Mouse (Mus musculus) urinary bladder, postnatal 4 days (tissue): ENCODE data around the gene Khdc1b.
"Not testable (repeated sequence)": the region's sequence is repeated elsewhere in the genome, so short reads cannot be mapped to it uniquely, and the experiment has no call there.

Experiments
- DNase-seq, 2 experiments: peaks; one replicate each; pipeline ENCODE4 v3.0.0; 2021 to 2022; ENCODE audit warnings: low spot score in 2 of 2

The Khdc1b gene

DNA sequence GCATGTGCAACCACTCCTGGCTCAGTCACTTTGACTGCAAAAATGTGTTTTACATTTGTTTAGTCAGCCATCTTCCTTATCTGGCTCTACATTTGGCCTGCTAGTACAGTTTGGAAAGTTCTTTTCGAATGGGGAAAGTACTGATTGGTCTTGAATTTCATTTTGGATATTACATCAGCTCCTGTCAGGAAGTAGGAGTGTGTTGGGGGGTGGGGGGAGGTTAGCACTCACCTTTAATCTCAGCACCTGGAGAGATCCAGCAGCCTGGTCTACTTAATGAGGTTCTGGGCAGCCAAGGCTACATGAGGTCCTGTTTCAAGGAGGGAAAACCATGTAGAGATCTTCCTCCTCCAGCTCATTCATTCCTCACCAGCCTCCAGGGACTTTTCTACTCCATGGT lies at the start of gene Khdc1b:
Gene Khdc1b, plus strand, starts transcription at position 301 of the 400 bp plus-strand sequence.
- DNase-seq = no peak

DNA sequence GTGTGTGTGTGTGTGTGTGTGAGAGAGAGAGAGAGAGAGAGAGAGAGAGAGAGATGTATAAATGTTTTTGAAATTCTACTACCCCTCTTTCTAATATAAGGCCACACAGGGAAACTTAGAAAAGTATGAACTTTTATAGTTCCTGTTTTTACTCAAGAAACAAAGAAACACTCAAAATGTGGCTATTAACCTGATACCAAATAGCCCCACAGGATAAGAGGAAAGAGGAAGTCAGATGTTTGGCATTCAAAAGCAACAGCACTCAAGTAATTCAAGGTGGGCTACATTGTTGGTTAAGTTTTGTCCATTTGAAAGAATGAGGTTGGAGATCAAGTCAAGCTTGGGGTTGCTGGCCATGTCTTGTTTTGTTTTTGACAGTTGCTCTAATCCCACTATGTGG lies 47.5 kb upstream of the Khdc1b start:
- DNase-seq = no peak

DNA sequence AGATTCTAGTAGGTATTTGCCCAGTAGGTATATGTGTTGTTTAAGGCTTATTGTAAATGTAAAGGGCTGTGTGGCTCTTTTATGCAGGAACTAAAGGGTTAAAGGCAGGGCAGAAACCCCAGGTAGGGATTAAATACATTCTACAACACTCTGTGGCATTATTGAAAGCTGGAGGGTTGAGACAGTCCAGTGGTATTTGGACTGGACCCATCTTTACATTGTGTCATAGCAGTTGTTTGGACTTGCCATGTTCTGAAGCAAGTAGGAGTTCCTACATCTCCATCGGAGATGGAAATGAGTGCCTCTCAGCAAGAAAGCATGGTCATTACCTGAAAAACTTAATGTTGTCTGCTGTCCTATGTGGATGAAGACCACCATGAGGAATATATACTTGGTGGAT lies 42.6 kb upstream of the Khdc1b start:
- DNase-seq = no peak

DNA sequence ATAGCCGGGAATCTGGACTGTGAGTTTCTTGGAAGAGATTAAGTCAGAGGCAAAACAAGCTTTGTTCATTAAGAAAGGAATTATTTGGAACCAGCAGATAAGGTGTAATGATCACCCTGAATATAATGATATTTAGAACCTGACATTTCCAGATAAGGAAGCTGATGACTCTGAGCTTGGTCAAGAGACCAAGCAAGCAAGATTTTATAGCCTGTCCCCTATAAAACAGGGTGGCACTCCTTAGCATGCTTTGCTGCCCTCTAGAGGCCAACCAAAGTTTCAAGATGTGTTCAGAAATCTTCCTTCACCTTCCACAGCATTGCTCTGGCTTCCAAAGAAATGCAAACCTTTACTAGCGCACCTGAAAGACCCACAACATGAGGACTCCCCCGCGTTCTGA lies 39.1 kb upstream of the Khdc1b start:
- no peak for DNase-seq

DNA sequence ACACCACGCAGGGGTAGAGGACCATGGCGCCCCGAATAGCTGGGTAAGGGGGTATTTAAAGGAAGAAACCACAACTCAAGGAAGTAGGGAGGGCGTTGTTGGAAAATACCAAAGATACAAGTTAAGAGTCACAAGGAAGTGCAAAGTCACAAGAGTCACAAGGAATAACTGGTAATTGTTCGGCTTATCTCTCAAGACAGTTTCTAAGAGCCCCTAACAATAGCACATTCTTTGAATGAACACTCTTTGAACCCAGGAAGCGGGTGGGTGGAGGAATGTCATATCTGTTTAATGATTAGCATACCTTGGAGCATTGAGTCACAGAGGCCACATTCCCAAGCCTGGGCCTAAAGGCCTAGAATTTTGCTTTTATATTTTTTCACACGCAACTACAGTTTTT lies 38.6 kb upstream of the Khdc1b start:
- not testable (repeated sequence) for DNase-seq

- DNase-seq = no peak
Observed at GRCm38 (mm10) chr1:21349341-21349740, 34.0 kb upstream of the Khdc1b start, which contains the start of gene Khdc1a. TSS of gene Khdc1a (plus strand) at chr1:21349641.

DNA sequence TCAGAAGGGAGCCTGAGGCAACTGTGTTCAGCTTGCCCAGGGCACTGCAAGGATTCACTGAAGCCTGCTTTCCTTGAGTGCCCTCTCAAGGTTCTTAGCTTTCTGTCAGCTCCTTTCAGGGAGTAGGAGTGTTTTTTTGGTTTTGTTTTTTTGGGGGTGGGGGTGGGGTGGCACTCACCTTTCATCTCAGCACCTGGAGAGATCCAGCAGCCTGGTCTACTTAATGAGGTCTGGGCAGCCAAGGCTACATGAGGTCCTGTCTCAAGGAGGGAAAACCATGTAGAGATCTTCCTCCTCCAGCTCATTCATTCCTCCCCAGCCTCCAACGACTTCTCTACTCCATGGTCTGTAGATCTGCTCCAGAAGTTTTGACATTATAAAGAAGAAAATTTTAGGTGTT lies 15.3 kb upstream of the Khdc1b start, which contains the start of gene Khdc1c:
Gene Khdc1c, plus strand, starts transcription at position 301 of the 400 bp plus-strand sequence.
- DNase-seq = not testable (repeated sequence)

DNA sequence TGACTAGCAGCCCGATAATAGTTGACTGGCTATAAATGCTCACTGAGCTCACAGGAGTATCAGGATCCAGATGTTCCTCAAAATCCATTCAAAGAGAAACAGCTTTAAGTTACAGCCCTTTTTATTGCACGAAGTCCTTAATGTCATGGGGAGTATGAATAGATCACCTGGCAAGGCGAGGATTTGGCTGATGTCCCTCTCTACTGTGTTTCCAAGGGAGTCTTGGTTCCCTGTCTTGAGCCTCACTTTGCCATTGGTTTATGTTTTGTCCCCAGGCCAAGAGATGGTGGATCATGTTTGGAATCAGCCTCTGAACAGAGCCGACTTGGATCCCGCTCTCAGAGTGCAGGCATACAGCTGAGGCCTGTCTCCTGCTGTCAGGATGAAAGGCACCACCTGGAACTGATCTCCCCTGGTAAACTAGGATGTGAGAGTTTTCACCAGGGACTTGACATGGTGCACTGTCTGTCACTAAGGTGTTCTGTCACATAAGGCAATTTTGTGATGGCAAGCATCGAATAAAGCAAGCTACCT lies 7.8 kb downstream of the Khdc1b start:
- DNase-seq = no peak

DNA sequence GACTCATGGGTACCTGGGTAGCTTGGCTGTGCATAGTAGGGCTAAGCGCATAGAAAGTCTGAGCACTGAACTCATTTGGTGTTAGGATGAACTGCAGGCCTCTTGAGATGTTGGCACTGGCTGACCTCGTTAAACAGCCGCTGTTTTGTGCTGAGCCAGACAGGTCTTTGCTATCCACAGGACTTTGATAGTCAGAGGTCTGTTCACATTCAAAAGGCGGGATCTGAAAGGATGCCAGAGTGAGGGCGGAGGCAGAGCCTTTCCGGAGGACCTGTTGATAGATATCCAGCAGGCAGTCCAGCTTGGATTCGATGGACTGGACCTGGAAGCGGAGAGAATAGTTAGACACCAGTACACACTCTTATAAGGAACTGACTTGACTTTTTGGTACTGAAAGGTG lies 19.4 kb downstream of the Khdc1b start:
- no peak for DNase-seq

- DNase-seq = no peak
Observed at GRCm38 (mm10) chr1:21407266-21407665, 23.9 kb downstream of the Khdc1b start.

DNA sequence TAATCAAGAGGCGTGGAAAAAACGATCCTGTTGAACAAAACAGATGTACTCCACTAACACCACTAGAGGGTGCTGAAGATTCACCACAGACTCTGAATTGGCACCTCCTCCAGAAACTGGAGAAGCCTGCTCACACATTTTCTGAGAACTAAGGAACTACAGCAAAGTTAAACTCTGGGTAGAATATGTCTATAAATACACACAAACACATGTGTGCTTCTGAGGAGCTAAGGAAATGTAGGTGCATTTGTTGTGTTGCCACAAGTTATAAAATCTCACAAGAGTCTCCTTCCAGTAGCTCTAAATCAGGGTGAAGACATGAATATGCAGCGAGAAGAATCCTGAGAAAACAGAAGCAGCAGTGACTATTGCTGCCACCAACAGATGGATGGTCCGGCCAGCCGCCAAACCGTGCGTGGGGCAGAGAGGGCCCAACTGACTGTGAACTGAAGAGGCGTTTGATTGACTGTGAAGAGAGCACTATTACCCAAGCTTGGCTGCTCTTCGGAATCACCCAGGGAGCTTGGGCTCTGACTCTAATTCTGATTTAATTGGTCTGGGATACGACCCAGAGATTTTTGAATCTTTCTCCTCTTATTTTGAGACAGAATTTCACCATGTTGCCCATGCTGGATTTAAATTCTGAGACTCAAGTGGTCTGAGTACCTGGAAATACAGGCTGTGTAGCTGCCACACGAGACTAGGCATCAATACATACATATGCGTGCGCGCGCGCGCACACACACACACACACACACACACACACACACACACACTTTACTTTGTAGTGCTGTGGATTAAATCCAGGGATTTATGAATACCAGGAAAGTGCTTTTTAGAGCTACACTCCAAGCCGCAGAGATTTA lies 28.2 kb downstream of the Khdc1b start:
- DNase-seq = no peak

DNA sequence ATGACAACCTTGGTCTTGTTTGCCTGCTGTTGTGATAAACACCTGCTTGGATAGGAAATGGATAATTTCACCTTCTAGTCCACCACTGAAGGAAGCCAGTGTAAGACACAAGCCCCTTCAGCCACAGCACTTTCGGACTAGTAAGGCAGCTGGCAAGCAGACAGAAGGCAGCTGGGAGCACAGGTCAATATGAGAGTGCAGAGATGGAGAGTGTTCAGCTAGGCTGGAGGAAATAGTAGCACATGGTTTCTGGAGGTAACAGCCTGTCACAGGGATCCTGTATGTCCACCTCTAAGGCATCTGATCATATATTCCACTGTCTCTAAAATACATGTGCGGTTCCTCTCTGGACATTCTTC lies 28.8 kb downstream of the Khdc1b start:
- no peak for DNase-seq

GRCm38 (mm10) chr1:21419370-21419769 lies 36.0 kb downstream of the Khdc1b start:
- DNase-seq = no peak

GRCm38 (mm10) chr1:21425654-21426053 lies 42.3 kb downstream of the Khdc1b start:
- DNase-seq = no peak

GRCm38 (mm10) chr1:21428079-21428478 lies 44.7 kb downstream of the Khdc1b start:
- DNase-seq = no peak

DNA sequence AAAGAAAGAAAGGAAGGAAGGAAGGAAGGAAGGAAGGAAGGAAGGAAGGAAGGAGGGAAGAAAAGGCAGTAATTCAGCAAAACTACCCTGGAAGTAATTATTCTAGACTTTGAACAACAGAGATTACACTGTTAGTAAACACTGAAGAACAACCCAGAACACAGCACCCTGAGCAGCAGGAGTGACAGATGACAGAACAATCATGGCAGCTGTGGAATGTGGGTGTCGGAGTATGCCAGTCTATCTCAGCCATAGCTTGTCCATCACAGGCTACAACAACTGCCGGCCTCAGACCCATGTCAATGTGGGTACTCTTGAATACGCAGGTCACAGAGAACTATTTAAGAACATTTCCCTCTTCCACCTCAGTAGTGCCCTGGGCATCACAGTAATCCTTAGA lies 48.3 kb downstream of the Khdc1b start:
- DNase-seq = no peak

- no peak for DNase-seq
Observed at GRCm38 (mm10) chr1:21434853-21435252, 51.5 kb downstream of the Khdc1b start.
